Mouse (Mus musculus) inflammation-experienced regulatory T-cells (primary cell): ENCODE results near the gene Trp53rka. TPM values are rescaled to one million over a fixed set of nuclear protein-coding genes. Genes with fewer than 3 reads are reported as not detected.

Experiments
- polyA plus RNA-seq, 2 experiments: library from polyadenylated mRNA; unstranded; fragments of 100-300 nt; shearing (Covaris generic); gene quantifications; one replicate each; pipeline ENCODE4 v1.2.1; 2017

The Trp53rka gene
- 10 to 100 TPM; 43.0 to 61.7 TPM for polyA plus RNA-seq

GRCm38 (mm10) chr2:165492648-165493553, at the start of gene Trp53rka:
Gene Trp53rka (minus strand): TSS chr2:165493324.

DNA sequence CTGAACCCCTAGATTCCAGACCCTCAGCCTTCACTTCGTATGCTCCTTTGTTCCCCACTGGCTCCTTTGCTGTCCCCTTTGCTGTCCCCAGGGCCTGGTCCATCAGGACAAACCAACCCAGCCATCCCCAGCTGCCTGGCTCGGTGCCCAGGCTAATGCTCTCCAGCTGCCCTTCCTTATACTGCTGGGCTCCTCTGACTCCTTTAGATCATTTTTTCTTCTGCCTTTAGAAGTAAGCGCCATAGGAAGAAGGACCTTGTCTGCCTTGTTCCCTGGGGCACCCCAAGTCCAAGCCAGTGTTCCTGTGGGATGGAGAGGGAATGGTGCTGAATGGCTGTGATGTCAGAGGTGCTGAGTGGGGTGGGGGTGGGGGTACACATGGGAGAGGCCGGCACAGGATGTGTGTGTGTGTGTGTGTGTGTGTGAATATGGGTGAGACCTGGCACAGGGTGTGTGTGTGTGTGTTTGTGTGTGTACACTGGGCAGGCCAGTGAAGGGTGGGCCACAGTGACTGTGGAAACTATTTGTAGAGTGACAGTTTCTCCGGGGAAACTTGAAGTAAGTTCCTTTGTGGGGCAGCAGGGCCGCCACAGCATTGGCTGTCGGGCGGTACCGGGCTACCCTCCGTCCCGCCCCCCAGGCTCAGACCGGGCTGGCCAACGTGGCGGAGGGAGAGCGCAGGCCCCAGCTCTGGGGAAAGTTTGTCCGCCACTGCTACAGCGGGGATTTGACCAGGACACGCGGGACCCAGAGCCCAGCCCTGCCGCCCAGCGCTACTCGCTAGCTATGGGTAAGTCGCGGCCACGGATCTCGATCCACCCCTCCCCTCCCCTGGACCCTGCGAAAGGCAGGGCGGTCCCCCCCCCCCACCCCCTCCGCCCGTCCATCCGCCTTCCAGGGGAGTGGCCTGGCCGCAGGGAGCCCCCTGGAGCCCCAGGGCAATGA, 10.4 kb upstream of the Trp53rka start, which contains the start of gene Slc2a10:
TSS of gene Slc2a10 (plus strand) at position 529 of the 945 bp plus-strand sequence.

DNA sequence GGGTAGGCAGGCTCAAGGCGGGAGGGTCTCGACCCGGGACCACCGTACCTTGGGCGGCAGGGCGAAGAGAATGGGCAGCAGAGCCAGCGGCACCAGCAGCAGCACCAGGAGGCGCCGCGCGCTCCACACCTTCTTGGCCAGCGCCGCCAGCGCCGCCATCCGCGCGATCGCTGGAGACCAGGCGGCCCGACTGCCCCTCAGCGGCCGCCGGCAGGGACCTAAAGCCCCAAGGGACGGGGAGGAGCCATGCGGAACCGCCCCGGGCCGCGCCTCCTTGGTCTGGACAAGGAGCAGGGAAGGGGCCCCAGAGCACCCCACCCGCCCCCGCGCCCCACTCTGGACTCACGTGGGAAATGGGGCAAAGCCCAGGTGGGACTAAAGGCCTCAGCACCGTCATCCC, 20.1 kb downstream of the Trp53rka start, which contains the start of gene Slc13a3:
TSS of gene Slc13a3 (minus strand) at position 228 of the 400 bp plus-strand sequence.

Other genes with a start within 250 kb of the Trp53rka start
- gene Slc35c2, start 205.5 kb downstream of the Trp53rka start, polyA plus RNA-seq = 10 to 100 TPM; 57.3 to 60.1 TPM
- 10 to 100 TPM; 50.7 to 68.7 TPM for gene Elmo2, start 166.8 kb downstream of the Trp53rka start, polyA plus RNA-seq
- not detected for gene Zfp663, start 124.6 kb downstream of the Trp53rka start, polyA plus RNA-seq
- gene Zfp334, start 105.1 kb downstream of the Trp53rka start, polyA plus RNA-seq = under 1 TPM in 1 of 2 experiments, not detected in 1; 0.02 TPM
- gene Ocstamp, start 92.9 kb downstream of the Trp53rka start, polyA plus RNA-seq = not detected
- gene Slc13a3, start 20.1 kb downstream of the Trp53rka start, polyA plus RNA-seq = 1 to 10 TPM in 1 of 2 experiments, under 1 TPM in 1; 0.23 to 3.7 TPM
- gene Slc2a10, start 10.5 kb upstream of the Trp53rka start, polyA plus RNA-seq = 1 to 10 TPM in 1 of 2 experiments, under 1 TPM in 1; 0.10 to 2.0 TPM
- 10 to 100 TPM; 13.5 to 24.4 TPM for gene Eya2, start 101.7 kb upstream of the Trp53rka start, polyA plus RNA-seq